Mouse (Mus musculus) liver, postnatal 0 days (tissue): ENCODE measurements around the gene Tenm1. TPM values are rescaled to one million over a fixed set of nuclear protein-coding genes. Genes with fewer than 3 reads are reported as not detected.

Experiments used
- ATAC-seq: fragments of 200-750 bp; cut with Nextera tagmentation; 2 replicates; pipeline ENCODE4 v1.8.0; 2017; ENCODE audit warnings: mild to moderate bottlenecking, moderate library complexity
- DNase-seq: peaks from one replicate; pipeline ENCODE4 v3.0.0-alpha.2; 2016
- H3K27ac ChIP-seq: fragments of 300-500 bp; sonication (generic); 2 replicates; pipeline ENCODE4 v1.5.1; 2014; ENCODE audit warnings: antibody characterized with exemption, moderate library complexity, mild to moderate bottlenecking, low read depth
- H3K27me3 ChIP-seq: fragments of 300-500 bp; sonication (generic); 2 replicates; pipeline ENCODE4 v1.6.1; 2014; ENCODE audit warnings: low read length, control low read depth, mixed read lengths; ENCODE audit not compliant: insufficient read depth
- H3K36me3 ChIP-seq: fragments of 300-500 bp; sonication (generic); replicated peaks from 2 replicates; pipeline ENCODE4 v1.6.1; 2014; ENCODE audit warnings: mild to moderate bottlenecking, control low read depth, low read length, moderate library complexity, mixed read lengths; ENCODE audit not compliant: insufficient read depth
- H3K4me1 ChIP-seq: fragments of 300-500 bp; sonication (generic); 2 replicates; pipeline ENCODE4 v1.6.1; 2014; ENCODE audit warnings: antibody characterized with exemption, mild to moderate bottlenecking, control low read depth; ENCODE audit not compliant: insufficient read depth
- H3K4me2 ChIP-seq: fragments of 300-500 bp; sonication (generic); 2 replicates; pipeline ENCODE4 v1.6.1; 2014; ENCODE audit warnings: low read depth, mild to moderate bottlenecking, low read length, moderate library complexity, mixed read lengths
- H3K4me3 ChIP-seq: fragments of 300-500 bp; sonication (generic); 2 replicates; pipeline ENCODE4 v1.5.1; 2014; ENCODE audit warnings: low read depth, low read length
- H3K9ac ChIP-seq: fragments of 300-500 bp; sonication (generic); replicated peaks from 2 replicates; pipeline ENCODE4 v1.6.1; 2014; ENCODE audit warnings: mild to moderate bottlenecking, moderate library complexity
- H3K9me3 ChIP-seq: fragments of 300-500 bp; sonication (generic); 2 replicates; pipeline ENCODE4 v1.6.1; 2016; ENCODE audit warnings: mild to moderate bottlenecking, control low read depth, low read length, mixed read lengths
- CTCF ChIP-seq: sonication (generic); IDR thresholded peaks from 2 replicates; pipeline ENCODE4 v1.5.1; 2016; ENCODE audit warnings: antibody characterized with exemption, low read depth
- EP300 ChIP-seq: IDR thresholded peaks from 2 replicates; pipeline ENCODE4 v1.6.1; 2016; ENCODE audit warnings: antibody characterized with exemption, low read depth, mild to moderate bottlenecking
- WGBS: fragments of 180-500 bp; shearing (Covaris S2); extraction: QIAGEN DNeasy Blood & Tissue Kit; methylation state at CpG from one replicate; pipeline ENCODE4 v1.1.7; 2014; ENCODE audit not compliant: insufficient replicate concordance; 5-methylcytosine and 5-hydroxymethylcytosine counted together
- polyA plus RNA-seq: library from polyadenylated mRNA; unstranded; fragments of >200 nt; fragmentation: Nextera tagmentation; extraction: Ambion mirVana; gene quantifications from 2 replicates; pipeline ENCODE4 v1.2.1, GENCODE M21; 2015

Tenm1 gene
- polyA plus RNA-seq, 1 experiment from 2014 or later: not detected

DNA sequence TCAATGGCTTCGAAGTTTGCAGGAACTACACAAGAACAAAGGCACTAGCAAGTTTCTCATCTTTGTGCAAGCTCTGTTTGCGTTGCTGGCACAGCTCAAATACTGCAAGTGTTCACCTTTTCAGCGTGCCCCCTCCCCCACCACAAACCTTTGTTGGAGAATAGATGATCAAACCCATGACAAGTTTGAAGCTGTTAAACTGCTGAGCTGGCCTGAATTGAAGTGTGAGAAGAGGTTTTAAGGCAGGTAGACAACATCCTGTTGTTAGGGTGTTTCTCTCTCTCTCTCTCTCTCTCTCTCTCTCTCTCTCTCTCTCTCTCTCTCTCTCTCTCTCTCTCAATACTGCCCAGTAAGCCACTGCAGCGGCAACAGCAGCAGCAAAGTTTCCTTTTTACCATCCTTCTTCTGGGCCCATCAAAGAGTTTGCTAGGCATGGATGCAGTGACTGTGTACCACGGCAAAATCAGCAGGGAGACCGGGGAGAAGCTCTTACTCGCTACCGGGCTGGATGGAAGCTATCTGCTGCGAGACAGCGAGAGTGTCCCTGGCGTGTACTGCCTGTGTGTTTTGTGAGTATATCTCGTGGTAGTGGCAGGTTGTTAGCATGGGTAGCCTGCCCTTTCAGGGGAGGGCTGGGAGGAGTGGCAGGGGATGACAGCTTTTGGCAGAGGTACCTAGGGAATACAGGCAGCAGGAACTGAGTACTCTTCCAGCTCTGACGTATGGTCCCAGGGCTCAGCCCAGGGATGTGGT is 926.5 kb downstream of the Tenm1 start, which contains the start of gene Sh2d1a:
Gene Sh2d1a, plus strand, starts transcription at position 163 of the 753 bp plus-strand sequence.
- WGBS: 76% methylated on average over 13 of the region's 13 CpGs
- Histone ChIP-seq H3K36me3 (no peaks in the 10 kb centered on the region), H3K9ac (no peak within 1 kb of the TSS), H3K4me2 (no peak within 1 kb of the TSS), H3K9me3 (no peaks in the 10 kb centered on the region), H3K4me3 (no peak within 1 kb of the TSS), H3K27ac (no peak within 1 kb of the TSS), H3K27me3 (no peaks in the 10 kb centered on the region), H3K4me1 (no peaks in the 10 kb centered on the region)
- no peak for DNase-seq
- no peak for ATAC-seq
- TF ChIP-seq CTCF (no peak), EP300 (no peak)

- no peak overlapping the region for H3K9ac ChIP-seq
- no peaks in the 10 kb centered on the region for H3K27me3 ChIP-seq
- no peak for DNase-seq
- H3K4me1 ChIP-seq: no peaks in the 10 kb centered on the region
- H3K4me3 ChIP-seq: no peak overlapping the region
- H3K9me3 ChIP-seq: no peaks in the 10 kb centered on the region
- ATAC-seq: no peak
- no peak overlapping the region for H3K4me2 ChIP-seq
- no peaks in the 10 kb centered on the region for H3K36me3 ChIP-seq
- TF ChIP-seq EP300: no peak
- no peak for TF ChIP-seq CTCF
- no peak overlapping the region for H3K27ac ChIP-seq
Measured at GRCm38 (mm10) chrX:42500538-42500937, 928.4 kb downstream of the Tenm1 start.

DNA sequence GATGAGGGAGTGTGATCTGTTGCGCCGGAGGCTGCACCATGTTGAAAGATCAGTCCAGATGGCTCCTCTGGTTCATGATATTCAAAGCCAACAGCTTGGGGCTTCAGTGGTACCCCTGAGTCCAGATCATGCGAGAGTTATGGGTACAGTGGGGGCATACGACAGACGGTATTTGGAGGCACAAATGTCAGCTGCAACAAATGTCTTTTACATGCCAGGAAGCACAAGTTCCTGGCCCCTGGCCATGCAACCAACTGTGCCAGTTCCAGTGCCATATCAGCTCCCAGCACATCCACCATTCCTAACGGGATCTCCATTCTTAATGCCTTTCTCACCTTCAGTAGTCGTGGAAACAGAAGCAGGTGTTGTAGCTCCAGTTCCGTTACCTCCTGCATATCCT is 938.6 kb downstream of the Tenm1 start:
- Histone ChIP-seq H3K36me3 (no peaks in the 10 kb centered on the region), H3K9ac (no peak overlapping the region), H3K27me3 (no peaks in the 10 kb centered on the region), H3K27ac (no peak overlapping the region), H3K4me3 (no peak overlapping the region), H3K9me3 (no peaks in the 10 kb centered on the region), H3K4me2 (no peak overlapping the region), H3K4me1 (no peaks in the 10 kb centered on the region)
- TF ChIP-seq EP300: no peak
- no peak for TF ChIP-seq CTCF
- DNase-seq: no peak
- 91% methylated on average over 8 of the region's 8 CpGs for WGBS
- ATAC-seq: no peak

- Histone ChIP-seq H3K36me3 (no peaks in the 10 kb centered on the region), H3K9me3 (no peaks in the 10 kb centered on the region), H3K4me2 (no peak within 1 kb of the TSS), H3K27ac (no peak within 1 kb of the TSS), H3K9ac (no peak within 1 kb of the TSS), H3K27me3 (no peaks in the 10 kb centered on the region), H3K4me1 (no peaks in the 10 kb centered on the region), H3K4me3 (no peak within 1 kb of the TSS)
- DNase-seq (no peak), ATAC-seq (no peak)
- 84% methylated on average over 16 of the region's 16 CpGs for WGBS
- TF ChIP-seq CTCF: no peak
- TF ChIP-seq EP300: no peak
Measured at GRCm38 (mm10) chrX:42489446-42489845, 939.5 kb downstream of the Tenm1 start, which contains the start of gene Tex13c2. Tex13c2 (plus strand) TSS chrX:42489691.

Other genes with a start within 250 kb of the Tenm1 start
- not detected in 2 replicates for gene Tex13c1, start 162.0 kb upstream of the Tenm1 start, polyA plus RNA-seq